Mouse (Mus musculus): ENCODE data around the gene Brca2. TPM values are rescaled to one million over a fixed set of nuclear protein-coding genes. Genes with fewer than 3 reads are reported as not detected.

Brca2 gene
- polyA plus RNA-seq, 1 experiment from 2014 or later, result 14.3 TPM

- Histone ChIP-seq H3K27ac (replicated peaks) (0 out of 2 replicates have a peak overlapping the region, but pooled peaks have one; percentile 40), H3K27me3 (no peaks in the 10 kb centered on the region), H3K9ac (no peak overlapping the region), H3K4me1 (replicated peaks) (no peaks in the 10 kb centered on the region), H3K36me3 (peaks cover 32% of the 10 kb centered on the region), H3K4me3 (no peak overlapping the region), H3K4me2 (no peak overlapping the region), H3K9me3 (no peaks in the 10 kb centered on the region)
- ATAC-seq (ENCODE audit: low FRiP score, low read depth), result no peak
- WGBS, result 79% methylated on average over 11 of the region's 11 CpGs
Measured at GRCm38 (mm10) chr5:150570496-150571219, 48.2 kb downstream of the Brca2 start.

GRCm38 (mm10) chr5:150574403-150574802, 52.0 kb downstream of the Brca2 start:
- Histone ChIP-seq H3K27ac (replicated peaks) (no peak overlapping the region), H3K9ac (no peak overlapping the region), H3K27me3 (no peaks in the 10 kb centered on the region), H3K4me1 (replicated peaks) (no peaks in the 10 kb centered on the region), H3K36me3 (peaks cover 30% of the 10 kb centered on the region), H3K9me3 (no peaks in the 10 kb centered on the region), H3K4me3 (no peak overlapping the region), H3K4me2 (no peak overlapping the region)
- no peak for ATAC-seq (ENCODE audit: low FRiP score, low read depth)
- 97% methylated on average over 3 of the region's 3 CpGs for WGBS

DNA sequence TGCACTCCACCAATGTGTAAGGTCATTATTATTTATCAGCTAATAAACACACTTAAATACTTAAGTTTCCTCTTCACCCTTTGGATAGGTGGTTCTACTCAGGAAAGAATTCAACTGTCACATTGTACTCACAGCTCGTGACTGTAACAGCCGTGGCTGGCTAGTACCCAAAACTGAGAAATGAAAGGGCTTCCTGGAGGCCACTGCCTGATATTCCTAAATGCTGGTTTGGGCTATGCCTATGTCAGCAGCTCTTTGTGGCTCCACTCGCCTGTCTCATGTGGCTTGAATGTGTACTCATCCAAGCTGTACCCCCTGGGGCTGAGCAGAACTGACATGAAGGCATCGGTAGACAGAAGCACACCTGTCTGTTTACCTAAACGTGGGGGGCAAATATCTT, 52.5 kb downstream of the Brca2 start:
- H3K4me1 ChIP-seq (replicated peaks), result no peaks in the 10 kb centered on the region
- 85% methylated on average over 5 of the region's 5 CpGs for WGBS
- ATAC-seq (ENCODE audit: low FRiP score, low read depth), result no peak

GRCm38 (mm10) chr5:150576832-150577231, 54.4 kb downstream of the Brca2 start:
- no peak overlapping the region for H3K4me2 ChIP-seq
- no peak overlapping the region for H3K4me3 ChIP-seq
- no peak for ATAC-seq (ENCODE audit: low FRiP score, low read depth)
- 88% methylated on average over 11 of the region's 11 CpGs for WGBS
- no peaks in the 10 kb centered on the region for H3K9me3 ChIP-seq
- H3K9ac ChIP-seq, result no peak overlapping the region
- peaks cover 25% of the 10 kb centered on the region for H3K36me3 ChIP-seq
- H3K27me3 ChIP-seq, result no peaks in the 10 kb centered on the region
- H3K4me1 ChIP-seq (replicated peaks), result no peaks in the 10 kb centered on the region
- no peak overlapping the region for H3K27ac ChIP-seq (replicated peaks)

More for the DNA sequence above, 52.5 kb downstream of the Brca2 start:
- no peak overlapping the region for H3K27ac ChIP-seq (replicated peaks)
- no peaks in the 10 kb centered on the region for H3K9me3 ChIP-seq
- H3K9ac ChIP-seq, result no peak overlapping the region
- H3K4me3 ChIP-seq, result no peak overlapping the region
- H3K36me3 ChIP-seq, result peaks cover 28% of the 10 kb centered on the region
- H3K4me2 ChIP-seq, result no peak overlapping the region
- no peaks in the 10 kb centered on the region for H3K27me3 ChIP-seq

DNA sequence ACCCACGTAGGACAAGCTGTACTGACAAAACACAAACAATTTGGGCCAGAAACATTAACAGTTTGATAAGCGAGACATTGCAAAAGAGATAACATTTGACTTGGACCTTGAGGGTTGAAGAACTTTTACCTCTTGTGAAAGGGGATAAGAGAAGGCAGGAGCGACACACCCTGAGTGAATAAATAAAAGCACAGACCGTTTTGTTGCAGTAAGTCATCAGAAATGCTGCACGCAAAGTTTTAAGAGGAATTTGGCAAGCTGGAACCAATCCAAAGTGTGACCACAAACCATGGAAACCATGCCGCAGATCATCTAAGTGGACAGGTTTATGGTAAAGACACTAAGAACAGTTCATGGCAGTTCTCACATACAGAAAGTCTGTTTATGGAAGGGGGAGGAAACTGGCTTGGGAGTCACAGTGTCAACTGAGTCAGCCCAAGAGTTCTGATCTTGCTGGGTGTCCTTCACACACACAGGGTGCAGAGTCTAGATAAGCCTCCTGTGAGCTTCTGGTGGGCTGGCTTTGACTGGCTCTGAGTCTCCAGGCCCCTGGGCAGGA, 56.3 kb downstream of the Brca2 start:
- H3K4me1 ChIP-seq (replicated peaks), result no peaks in the 10 kb centered on the region

GRCm38 (mm10) chr5:150581180-150581579, 58.8 kb downstream of the Brca2 start:
- 77% methylated on average over 6 of the region's 6 CpGs for WGBS
- ATAC-seq (ENCODE audit: low FRiP score, low read depth), result no peak
- Histone ChIP-seq H3K9ac (no peak overlapping the region), H3K4me1 (replicated peaks) (no peaks in the 10 kb centered on the region), H3K36me3 (0 out of 2 replicates have a peak, but pooled peaks cover 1% of the 10 kb centered on the region), H3K4me2 (no peak overlapping the region), H3K9me3 (no peaks in the 10 kb centered on the region), H3K27ac (replicated peaks) (no peak overlapping the region), H3K4me3 (no peak overlapping the region), H3K27me3 (no peaks in the 10 kb centered on the region)

More for the DNA sequence above, 56.3 kb downstream of the Brca2 start:
- no peak overlapping the region for H3K9ac ChIP-seq
- ATAC-seq (ENCODE audit: low FRiP score, low read depth), result no peak
- peaks cover 6% of the 10 kb centered on the region for H3K36me3 ChIP-seq
- no peak overlapping the region for H3K27ac ChIP-seq (replicated peaks)
- H3K4me3 ChIP-seq, result no peak overlapping the region
- H3K9me3 ChIP-seq, result no peaks in the 10 kb centered on the region
- 88% methylated on average over 6 of the region's 6 CpGs for WGBS
- no peaks in the 10 kb centered on the region for H3K27me3 ChIP-seq
- H3K4me2 ChIP-seq, result no peak overlapping the region

DNA sequence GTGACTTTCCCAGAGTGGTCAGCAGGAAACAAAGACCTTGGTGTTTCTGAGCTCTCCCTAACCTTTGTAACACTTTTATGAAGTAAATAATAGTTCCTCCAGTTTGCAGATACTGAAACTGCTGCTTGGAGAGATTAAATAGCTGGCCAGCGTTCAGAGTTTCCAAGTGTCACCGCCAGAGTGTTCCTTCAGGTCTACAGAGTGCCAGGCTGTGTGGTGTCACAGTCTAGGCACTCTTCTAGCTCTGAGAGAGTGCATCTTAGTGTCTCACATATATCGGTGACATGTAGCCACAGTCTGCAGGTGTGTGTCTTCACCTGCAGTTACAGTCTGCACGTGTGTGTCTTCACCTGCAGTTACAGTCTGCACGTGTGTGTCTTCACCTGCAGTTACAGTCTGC, 60.8 kb downstream of the Brca2 start:
- no peaks in the 10 kb centered on the region for H3K36me3 ChIP-seq
- no peaks in the 10 kb centered on the region for H3K4me1 ChIP-seq (replicated peaks)
- no peak for ATAC-seq (ENCODE audit: low FRiP score, low read depth)
- H3K4me3 ChIP-seq, result no peak overlapping the region
- H3K9ac ChIP-seq, result no peak overlapping the region
- H3K27ac ChIP-seq (replicated peaks), result no peak overlapping the region
- H3K27me3 ChIP-seq, result no peaks in the 10 kb centered on the region
- no peaks in the 10 kb centered on the region for H3K9me3 ChIP-seq
- H3K4me2 ChIP-seq, result no peak overlapping the region
- WGBS, result 84% methylated on average over 5 of the region's 5 CpGs

- Histone ChIP-seq H3K27ac (replicated peaks) (no peak overlapping the region), H3K9ac (no peak overlapping the region), H3K36me3 (no peaks in the 10 kb centered on the region), H3K4me2 (no peak overlapping the region), H3K4me1 (replicated peaks) (no peaks in the 10 kb centered on the region), H3K9me3 (no peaks in the 10 kb centered on the region), H3K4me3 (no peak overlapping the region), H3K27me3 (no peaks in the 10 kb centered on the region)
- WGBS, result 65% methylated on average over 5 of the region's 5 CpGs
- no peak for ATAC-seq (ENCODE audit: low FRiP score, low read depth)
Measured at GRCm38 (mm10) chr5:150583622-150584336, 61.3 kb downstream of the Brca2 start.

DNA sequence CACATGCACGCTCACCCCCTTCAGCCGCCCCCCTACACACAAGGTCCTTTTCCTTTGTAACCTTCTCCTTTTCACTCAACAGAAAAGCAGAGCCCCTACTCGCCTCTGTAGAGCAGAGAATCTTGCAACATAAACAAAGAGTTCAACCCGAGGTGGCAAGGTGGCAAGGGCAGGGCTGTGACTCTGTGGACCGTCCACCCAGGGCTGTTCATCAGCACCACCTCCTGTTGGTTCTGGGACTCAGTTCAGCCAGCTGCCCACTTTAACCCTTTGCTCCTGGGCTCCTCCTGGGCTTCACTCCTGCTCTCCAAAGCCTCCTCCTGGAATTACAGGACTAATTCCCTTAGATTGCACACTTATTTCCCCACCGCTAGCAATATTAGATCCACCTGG, 61.9 kb downstream of the Brca2 start:
- H3K9ac ChIP-seq, result no peak overlapping the region
- no peak overlapping the region for H3K4me3 ChIP-seq
- no peak overlapping the region for H3K27ac ChIP-seq (replicated peaks)
- WGBS, result 47% methylated on average over 6 of the region's 6 CpGs
- H3K36me3 ChIP-seq, result no peaks in the 10 kb centered on the region
- H3K4me1 ChIP-seq (replicated peaks), result no peaks in the 10 kb centered on the region
- no peaks in the 10 kb centered on the region for H3K27me3 ChIP-seq
- no peaks in the 10 kb centered on the region for H3K9me3 ChIP-seq
- no peak overlapping the region for H3K4me2 ChIP-seq
- no peak for ATAC-seq (ENCODE audit: low FRiP score, low read depth)

DNA sequence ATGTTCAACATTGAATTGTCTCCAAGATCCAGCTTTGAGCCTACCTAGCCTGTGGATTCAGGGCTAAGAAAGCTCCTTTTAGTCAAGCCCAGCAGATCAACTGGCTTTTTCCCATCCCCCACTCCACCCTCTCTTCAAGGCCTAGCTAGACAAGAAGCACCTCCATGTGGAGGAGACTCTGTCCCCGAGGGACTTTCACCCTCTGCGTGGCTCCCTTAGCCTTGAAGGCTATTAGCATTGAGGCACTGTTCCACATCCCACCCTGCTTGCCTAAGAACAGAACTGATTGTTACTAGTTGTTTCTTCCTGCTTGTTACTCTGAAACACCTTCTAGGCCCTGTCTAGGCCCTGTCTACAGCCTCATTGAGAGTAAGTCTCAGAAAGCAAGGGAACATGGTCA, 67.5 kb downstream of the Brca2 start:
- H3K4me2 ChIP-seq, result no peak overlapping the region
- H3K27me3 ChIP-seq, result 0 out of 2 replicates have a peak, but pooled peaks cover 4% of the 10 kb centered on the region
- ATAC-seq (ENCODE audit: low FRiP score, low read depth), result no peak
- H3K9ac ChIP-seq, result no peak overlapping the region
- no peak overlapping the region for H3K27ac ChIP-seq (replicated peaks)
- no peaks in the 10 kb centered on the region for H3K9me3 ChIP-seq
- WGBS, result 80% methylated on average over 2 of the region's 2 CpGs
- H3K36me3 ChIP-seq, result no peaks in the 10 kb centered on the region; the same call in 1 of the 2 replicates
- H3K4me3 ChIP-seq, result no peak overlapping the region
- H3K4me1 ChIP-seq (replicated peaks), result peaks cover 13% of the 10 kb centered on the region

- no peaks in the 10 kb centered on the region for H3K9me3 ChIP-seq
- no peak for ATAC-seq (ENCODE audit: low FRiP score, low read depth)
- H3K36me3 ChIP-seq, result no peaks in the 10 kb centered on the region; the same call in 1 of the 2 replicates
- H3K4me3 ChIP-seq, result peak overlapping the region; percentile 90
- H3K27ac ChIP-seq (replicated peaks), result no peak overlapping the region
- 0 out of 2 replicates have a peak overlapping the region, but pooled peaks have one; percentile 80 for H3K9ac ChIP-seq
- peaks cover 14% of the 10 kb centered on the region for H3K27me3 ChIP-seq
- 84% methylated on average over 13 of the region's 13 CpGs for WGBS
- peaks cover 16% of the 10 kb centered on the region for H3K4me1 ChIP-seq (replicated peaks)
- peak overlapping the region; percentile 92 for H3K4me2 ChIP-seq
Measured at GRCm38 (mm10) chr5:150592186-150592903, 69.9 kb downstream of the Brca2 start.
